Mouse (Mus musculus) liver, embryonic 14.5 days (tissue): ENCODE results near the gene Nmnat2.

ENCODE experiments used
- CTCF ChIP-seq: IDR thresholded peaks from 2 replicates; pipeline ENCODE4 v1.5.1; 2016; ENCODE audit warnings: antibody characterized with exemption, low read depth, control low read depth
- EP300 ChIP-seq: IDR thresholded peaks from 2 replicates; pipeline ENCODE4 v1.6.1; 2016; ENCODE audit warnings: antibody characterized with exemption, low read depth

- TF ChIP-seq CTCF (no peak), EP300 (no peak)
Observed at GRCm38 (mm10) chr1:153010353-153011351, 55.9 kb downstream of the Nmnat2 start.
